Mouse (Mus musculus): ENCODE measurements around the gene Casq2.

Casq2 gene

GRCm38 (mm10) chr3:102130478-102130877, 44.3 kb downstream of the Casq2 start:
- in situ Hi-C loops (cut with MboI; ENCODE audit: low sequenced_read_pairs) = no loop called here

- in situ Hi-C loops (cut with MboI; ENCODE audit: low sequenced_read_pairs) = no loop called here
Observed at GRCm38 (mm10) chr3:102131627-102132324, 45.6 kb downstream of the Casq2 start.

GRCm38 (mm10) chr3:102135389-102136113, 49.3 kb downstream of the Casq2 start:
- in situ Hi-C loops (cut with MboI; ENCODE audit: low sequenced_read_pairs) = no loop called here

- in situ Hi-C loops (cut with MboI; ENCODE audit: low sequenced_read_pairs) = no loop called here
Observed at GRCm38 (mm10) chr3:102137158-102137557, 50.9 kb downstream of the Casq2 start.

- in situ Hi-C loops (cut with MboI; ENCODE audit: low sequenced_read_pairs) = no loop called here
Observed at GRCm38 (mm10) chr3:102138899-102139298, 52.7 kb downstream of the Casq2 start.

DNA sequence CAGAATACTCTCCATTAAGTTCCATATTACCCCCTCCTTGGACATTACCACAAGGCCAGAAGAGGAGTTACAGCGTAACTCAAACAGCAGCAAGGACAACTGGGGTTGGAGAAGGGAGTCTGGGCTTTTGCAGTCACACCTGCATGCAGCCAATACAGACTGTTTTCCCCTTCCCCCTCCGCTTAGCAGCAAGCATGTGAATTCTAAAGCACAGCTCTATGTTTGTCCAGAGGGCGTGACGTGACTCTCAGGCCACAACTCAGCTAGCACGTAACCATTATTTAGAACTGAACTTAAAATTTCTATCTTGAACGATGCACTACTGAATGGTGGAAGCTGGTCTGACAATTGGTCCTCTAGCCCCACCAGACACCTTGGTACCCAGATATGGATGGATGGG, 54.4 kb downstream of the Casq2 start:
- in situ Hi-C loops (cut with MboI; ENCODE audit: low sequenced_read_pairs) = no loop called here

DNA sequence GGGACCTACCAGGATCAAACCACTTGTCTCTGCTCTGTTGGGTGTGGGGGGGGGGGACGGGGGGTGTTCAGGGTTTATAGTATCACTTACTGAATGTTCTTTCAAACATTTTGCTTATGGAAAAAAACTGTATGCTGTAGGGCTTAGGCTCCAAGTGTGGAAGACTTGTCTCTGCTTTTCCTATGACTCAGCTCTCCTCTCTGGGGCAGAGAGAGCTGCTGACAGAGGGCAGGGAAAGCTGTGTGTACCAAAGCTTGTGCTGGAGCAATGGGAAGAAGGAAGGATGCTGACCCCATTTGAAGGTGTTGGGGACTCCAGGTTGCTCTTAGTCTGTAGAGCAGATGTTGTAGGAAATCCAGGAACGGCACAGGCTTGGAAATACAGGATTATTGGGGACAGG, 55.2 kb downstream of the Casq2 start:
- in situ Hi-C loops (cut with MboI; ENCODE audit: low sequenced_read_pairs) = no loop called here

- in situ Hi-C loops (cut with MboI; ENCODE audit: low sequenced_read_pairs) = no loop called here
Observed at GRCm38 (mm10) chr3:102141893-102142292, 55.7 kb downstream of the Casq2 start.

DNA sequence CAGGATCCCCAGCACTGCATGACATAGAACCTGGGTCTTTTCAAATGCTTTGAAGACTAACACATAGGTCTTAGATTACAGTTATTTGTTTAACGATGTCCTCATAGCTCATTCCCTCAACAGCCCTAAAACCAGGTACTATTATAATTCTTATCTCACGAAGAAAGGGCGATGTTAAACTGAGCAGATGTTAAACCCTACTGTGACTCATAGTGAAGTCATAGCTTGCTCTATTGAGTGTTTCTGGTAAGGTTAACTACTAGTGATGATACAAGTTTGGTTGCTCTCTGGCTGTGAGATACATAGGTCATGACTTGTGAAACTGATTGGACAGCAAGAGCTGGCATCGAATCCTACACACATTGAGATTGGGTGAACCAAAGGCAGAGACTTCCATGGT, 56.7 kb downstream of the Casq2 start:
- in situ Hi-C loops (cut with MboI; ENCODE audit: low sequenced_read_pairs) = no loop called here

GRCm38 (mm10) chr3:102143536-102143935, 57.3 kb downstream of the Casq2 start:
- in situ Hi-C loops (cut with MboI; ENCODE audit: low sequenced_read_pairs) = no loop called here

GRCm38 (mm10) chr3:102144401-102144800, 58.2 kb downstream of the Casq2 start:
- in situ Hi-C loops (cut with MboI; ENCODE audit: low sequenced_read_pairs) = no loop called here

DNA sequence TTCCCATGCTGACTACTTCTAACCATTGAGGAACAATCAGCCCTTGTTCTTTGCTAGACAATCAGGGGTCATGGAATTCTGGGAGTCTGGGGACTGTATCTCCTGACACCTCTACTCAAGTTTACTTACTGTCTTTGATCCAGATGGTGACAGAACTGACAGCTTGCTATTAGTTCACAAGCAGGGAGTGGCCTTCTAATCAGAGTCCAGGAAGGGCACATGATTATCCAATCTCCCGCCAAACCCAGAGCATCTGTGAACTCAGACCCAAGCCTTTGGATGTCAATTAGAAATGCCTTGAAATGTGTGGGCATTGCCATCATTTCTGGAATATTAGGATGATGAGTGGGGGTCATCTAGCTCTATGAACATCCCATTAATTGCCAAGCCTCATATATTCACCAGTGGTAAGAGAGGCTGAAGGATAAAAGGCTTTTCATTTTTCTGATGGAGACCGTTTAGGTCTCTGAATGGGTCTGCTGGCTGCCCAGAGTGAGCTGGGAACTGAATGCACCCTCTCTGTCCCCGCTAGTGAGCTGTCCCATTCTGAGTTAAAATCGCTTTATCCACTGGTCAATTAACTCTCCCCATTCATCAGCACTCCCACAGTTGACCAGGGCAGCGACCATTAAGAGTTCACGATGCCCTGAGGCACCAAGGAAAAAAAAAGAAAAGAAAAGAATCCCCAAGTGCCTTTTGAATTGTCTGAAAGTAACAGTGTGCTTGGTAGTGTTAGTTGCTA, 59.6 kb downstream of the Casq2 start:
- in situ Hi-C loops (cut with MboI; ENCODE audit: low sequenced_read_pairs) = no loop called here

DNA sequence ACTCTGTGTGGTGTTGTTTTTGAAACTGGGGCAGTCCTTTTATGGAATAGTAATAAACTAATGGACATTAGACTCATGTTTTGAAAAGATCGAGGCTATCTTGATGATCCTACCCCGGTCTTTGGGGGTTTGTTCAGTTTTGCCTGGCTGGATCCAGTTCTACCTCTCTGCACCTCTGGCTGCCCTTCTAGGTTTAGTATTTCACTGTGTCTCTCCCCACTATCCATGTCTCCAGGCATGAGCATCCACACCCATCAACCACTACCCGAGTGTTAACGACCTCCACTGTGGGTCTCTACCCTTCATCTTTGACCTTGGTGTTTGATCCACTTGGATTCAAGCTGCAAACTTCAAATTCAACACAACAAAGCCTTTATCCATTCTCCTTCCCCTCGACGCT, 60.2 kb downstream of the Casq2 start:
- in situ Hi-C loops (cut with MboI; ENCODE audit: low sequenced_read_pairs) = no loop called here

- in situ Hi-C loops (cut with MboI; ENCODE audit: low sequenced_read_pairs) = no loop called here
Observed at GRCm38 (mm10) chr3:102147189-102147588, 61.0 kb downstream of the Casq2 start.

- in situ Hi-C loops (cut with MboI; ENCODE audit: low sequenced_read_pairs) = no loop called here
Observed at GRCm38 (mm10) chr3:102149941-102150340, 63.7 kb downstream of the Casq2 start.

DNA sequence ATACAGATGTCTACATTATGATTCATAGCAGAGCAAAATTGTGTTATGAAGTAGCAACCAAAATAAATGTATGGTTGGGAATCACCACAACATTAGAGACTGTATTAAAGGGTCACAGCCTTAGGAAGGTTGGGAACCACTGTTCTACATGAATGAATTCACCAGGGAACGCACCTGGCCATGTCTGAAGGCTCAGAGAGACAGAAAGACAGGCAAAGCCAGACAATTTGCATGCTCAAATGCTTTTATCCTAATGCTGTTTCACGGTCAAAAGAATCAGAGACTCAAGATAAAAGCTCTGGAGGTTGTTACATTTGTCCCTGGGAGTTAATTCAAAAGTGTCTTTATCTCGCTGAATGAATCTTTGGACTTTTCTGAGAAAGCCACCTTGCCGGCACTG, 65.6 kb downstream of the Casq2 start:
- in situ Hi-C loops (cut with MboI; ENCODE audit: low sequenced_read_pairs) = no loop called here

GRCm38 (mm10) chr3:102152471-102152870, 66.3 kb downstream of the Casq2 start:
- in situ Hi-C loops (cut with MboI; ENCODE audit: low sequenced_read_pairs) = no loop called here

DNA sequence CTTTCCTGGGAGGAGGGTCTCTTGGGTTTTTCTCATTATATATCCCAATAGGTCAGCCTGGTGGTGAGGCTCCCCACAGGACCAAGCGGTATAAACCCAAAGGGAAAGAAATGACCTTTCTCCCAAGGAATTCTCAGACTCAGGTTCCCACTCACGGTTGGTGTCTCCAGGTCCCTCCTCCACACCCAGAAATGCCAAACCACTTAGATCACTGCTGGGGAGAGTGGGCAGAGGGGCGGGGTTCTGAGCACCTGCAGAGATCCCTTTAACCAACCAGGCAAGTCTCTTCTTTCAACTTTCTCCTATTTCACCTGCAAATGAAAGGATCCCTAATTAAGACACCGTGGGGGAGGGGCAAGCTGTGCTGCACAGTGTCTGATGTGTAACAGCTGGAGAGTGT, 66.7 kb downstream of the Casq2 start:
- in situ Hi-C loops (cut with MboI; ENCODE audit: low sequenced_read_pairs) = no loop called here

- in situ Hi-C loops (cut with MboI; ENCODE audit: low sequenced_read_pairs) = no loop called here
Observed at GRCm38 (mm10) chr3:102154107-102154506, 67.9 kb downstream of the Casq2 start.

GRCm38 (mm10) chr3:102156737-102157136, 70.5 kb downstream of the Casq2 start:
- in situ Hi-C loops (cut with MboI; ENCODE audit: low sequenced_read_pairs) = no loop called here

GRCm38 (mm10) chr3:102157652-102158051, 71.4 kb downstream of the Casq2 start:
- in situ Hi-C loops (cut with MboI; ENCODE audit: low sequenced_read_pairs) = no loop called here

All from CH12F3 (cell line).